Comparison of ENCODE assay signal across 23 mouse cellular contexts in the genomic region with DNA sequence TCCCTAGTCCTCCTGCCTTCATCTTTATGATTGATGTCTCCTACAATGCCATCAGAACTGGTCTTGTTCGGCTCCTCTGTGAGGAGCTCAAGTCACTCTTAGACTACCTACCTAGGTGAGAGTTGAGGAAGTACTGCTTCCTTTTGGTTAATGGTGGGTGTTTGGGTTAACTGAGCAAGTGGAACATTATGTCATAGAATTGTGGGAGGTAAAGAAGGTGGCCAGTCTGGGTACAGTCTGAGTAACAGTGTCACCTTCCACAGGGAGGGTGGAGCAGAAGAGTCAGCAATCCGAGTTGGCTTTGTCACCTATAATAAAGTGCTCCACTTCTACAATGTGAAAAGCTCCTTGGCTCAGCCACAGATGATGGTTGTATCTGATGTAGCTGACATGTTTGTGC.
"Had no signal": no experiment of that assay in that cellular context is flagged by ENCODE, and none has a peak within 500 bp of the region (broad histone marks: within the 10 kb centered on the region; RNA-seq: fewer than 3 reads in every experiment).

No protein-coding gene starts in this region.

- H3K27ac ChIP-seq: kidney, postnatal 0 days; limb, embryonic 10.5 days; limb, embryonic 13.5 days; liver, embryonic 14.5 days; lung, embryonic 15.5 days; midbrain, embryonic 12.5 days; midbrain, embryonic 15.5 days; neural tube, embryonic 12.5 days; neural tube, embryonic 15.5 days; stomach, postnatal 0 days had no signal

- DNase-seq: kidney, adult 2 months; kidney, postnatal 25 days; liver, postnatal 0 days; lung, postnatal 10 days; lung, postnatal 36 days; right cerebral cortex, adult 18-20 months; right cerebral cortex, postnatal 14 days; right cerebral cortex, postnatal 4 days; thymus, adult 2 months; thymus, postnatal 14 days; thymus, postnatal 4 days had no signal

- H3K9ac ChIP-seq: limb, embryonic 13.5 days; liver, embryonic 14.5 days; liver, postnatal 0 days; lung, embryonic 15.5 days; midbrain, embryonic 12.5 days; midbrain, embryonic 15.5 days; neural tube, embryonic 12.5 days; neural tube, embryonic 15.5 days had no signal

- ATAC-seq: intestine, embryonic 16.5 days; liver, postnatal 0 days; midbrain, embryonic 15.5 days had no signal

- H3K27me3 ChIP-seq: limb, embryonic 13.5 days; lung, embryonic 15.5 days; megakaryocyte, embryonic 14.5 days; midbrain, embryonic 12.5 days; midbrain, embryonic 15.5 days; neural tube, embryonic 12.5 days; neural tube, embryonic 15.5 days had no signal

- H3K4me2 ChIP-seq: limb, embryonic 13.5 days; lung, embryonic 15.5 days; midbrain, embryonic 12.5 days; midbrain, embryonic 15.5 days; neural tube, embryonic 12.5 days; neural tube, embryonic 15.5 days had no signal

- H3K4me1 ChIP-seq: neural tube, embryonic 12.5 days had no signal

- H3K9me3 ChIP-seq: limb, embryonic 10.5 days; limb, embryonic 13.5 days; lung, embryonic 15.5 days; megakaryocyte, embryonic 14.5 days; midbrain, embryonic 12.5 days; midbrain, embryonic 15.5 days; neural tube, embryonic 12.5 days; neural tube, embryonic 15.5 days had no signal

- H3K4me3 ChIP-seq: limb, embryonic 10.5 days; limb, embryonic 13.5 days; lung, embryonic 15.5 days; megakaryocyte, embryonic 14.5 days; midbrain, embryonic 12.5 days; midbrain, embryonic 15.5 days; neural tube, embryonic 12.5 days; neural tube, embryonic 15.5 days had no signal
